Mouse (Mus musculus): Measurements from ENCODE around the gene Sall2. TPM values are rescaled to one million over a fixed set of nuclear protein-coding genes. Genes with fewer than 3 reads are reported as not detected.

Gene Sall2
- total RNA-seq, 2 experiments from 2014 or later: 44.5 to 45.3 TPM

DNA sequence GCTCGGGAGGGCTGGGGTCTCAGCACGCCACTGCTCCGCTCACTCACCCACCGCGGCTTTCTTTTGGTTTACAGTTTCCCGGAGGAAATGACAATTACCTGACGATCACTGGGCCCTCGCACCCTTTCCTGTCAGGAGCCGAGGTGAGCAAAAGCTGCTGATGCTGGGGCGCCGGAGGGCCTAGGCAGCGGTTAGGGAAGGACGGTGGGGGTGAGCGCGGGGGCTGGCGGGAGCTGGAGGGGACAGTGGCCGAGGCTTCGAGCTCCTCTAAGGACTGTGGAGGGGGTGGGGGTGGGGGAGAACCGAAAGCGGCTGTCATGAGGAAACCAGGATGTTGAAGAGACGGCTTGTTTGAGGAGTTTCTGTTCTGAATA is 48.8 kb downstream of the Sall2 start:
- Histone ChIP-seq H3K27ac (peak overlapping the region; percentile 90), H3K4me3 (peak overlapping the region; percentile 93)
- no peak for DNase-seq (ENCODE audit: low spot score in 2 of 2)
- TF ChIP-seq CTCF (conservative IDR thresholded peaks at IDR 0.05): no peak

- TF ChIP-seq CTCF (conservative IDR thresholded peaks at IDR 0.05): peak; percentile 91
Measured at GRCm38 (mm10) chr14:52278932-52279746, 49.4 kb downstream of the Sall2 start, which contains the start of the genes Tox4 and Rab2b. TSS of gene Tox4 (plus strand) at chr14:52279146. TSS of gene Rab2b (minus strand) at chr14:52279545.

DNA sequence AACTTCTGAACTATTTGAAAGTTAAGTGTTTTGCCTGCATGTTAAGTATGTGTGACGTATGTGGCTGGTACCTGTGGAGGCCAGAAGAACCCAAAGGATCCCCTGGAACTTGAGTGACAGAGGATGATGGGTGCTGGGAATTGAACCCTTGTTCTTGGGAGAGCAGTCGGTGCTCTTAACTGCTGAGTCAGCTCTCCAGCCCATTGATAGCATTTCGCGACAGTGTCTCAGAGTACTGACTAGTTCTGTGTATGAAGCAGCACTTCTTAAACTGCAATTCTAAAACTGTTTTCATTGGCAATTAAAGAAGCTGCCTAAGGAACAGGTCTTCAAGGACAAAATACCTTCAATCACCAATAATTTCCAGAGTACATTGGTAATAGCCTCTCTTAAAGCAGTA is 51.4 kb downstream of the Sall2 start:
- no peak overlapping the region for H3K27ac ChIP-seq
- no peak for DNase-seq (ENCODE audit: low spot score in 2 of 2)
- H3K4me3 ChIP-seq: no peak overlapping the region
- no peak for TF ChIP-seq CTCF (conservative IDR thresholded peaks at IDR 0.05)

More at GRCm38 (mm10) chr14:52278932-52279746, 49.4 kb downstream of the Sall2 start, which contains the start of the genes Tox4 and Rab2b:
- DNase-seq (ENCODE audit: low spot score in 2 of 2): peak; percentile 99 to 100
- H3K27ac ChIP-seq: peak within 1 kb of the TSS; percentile 90
- H3K4me3 ChIP-seq: peak within 1 kb of the TSS; percentile 93

GRCm38 (mm10) chr14:52272781-52273180 is 55.8 kb downstream of the Sall2 start:
- no peak for DNase-seq (ENCODE audit: low spot score in 2 of 2)
- Histone ChIP-seq H3K4me3 (no peak overlapping the region), H3K27ac (no peak overlapping the region)
- no peak for TF ChIP-seq CTCF (conservative IDR thresholded peaks at IDR 0.05)

Other genes with a start within 250 kb of the Sall2 start
- gene Hnrnpc, start 224.7 kb downstream of the Sall2 start, total RNA-seq (2021): 100 to 1,000 TPM; 245 to 262 TPM
- 1 to 10 TPM; 1.7 to 2.2 TPM for gene Rpgrip1, start 218.1 kb downstream of the Sall2 start, total RNA-seq (2021)
- 10 to 100 TPM; 53.4 to 53.9 TPM for gene Supt16, start 131.3 kb downstream of the Sall2 start, total RNA-seq (2021)
- gene Chd8, start 71.0 kb downstream of the Sall2 start, total RNA-seq (2021): 100 to 1,000 TPM; 126 to 138 TPM
- gene Tox4, start 49.6 kb downstream of the Sall2 start, total RNA-seq (2021): 10 to 100 TPM; 63.9 to 66.0 TPM
- gene Rab2b, start 49.2 kb downstream of the Sall2 start, total RNA-seq (2021): 10 to 100 TPM; 35.4 to 36.2 TPM
- gene Mettl3, start 23.6 kb downstream of the Sall2 start, total RNA-seq (2021): 10 to 100 TPM; 43.7 to 47.9 TPM
- not detected for gene Olfr1513, start 27.6 kb upstream of the Sall2 start, total RNA-seq (2021)
- not detected for gene Olfr1512, start 50.4 kb upstream of the Sall2 start, total RNA-seq (2021)
- gene Olfr1511, start 68.6 kb upstream of the Sall2 start, total RNA-seq (2021): not detected
- not detected for gene Olfr1510, start 85.6 kb upstream of the Sall2 start, total RNA-seq (2021)
- gene Olfr1509, start 114.2 kb upstream of the Sall2 start, total RNA-seq (2021): not detected
- gene Olfr1508, start 138.7 kb upstream of the Sall2 start, total RNA-seq (2021): not detected
- not detected for gene Olfr1507, start 167.0 kb upstream of the Sall2 start, total RNA-seq (2021)

Measured in layer of hippocampus, adult 2 months (tissue).